Mouse (Mus musculus) kidney, embryonic 14.5 days (tissue): Measurements from ENCODE around the gene Sash1. TPM values are rescaled to one million over a fixed set of nuclear protein-coding genes. Genes with fewer than 3 reads are reported as not detected.

Experiments used
- ATAC-seq: fragments of 200-750 bp; cut with Nextera tagmentation; 2 replicates; pipeline ENCODE4 v1.8.0; 2017; ENCODE audit warnings: moderate number of reproducible peaks, mild to moderate bottlenecking, moderate TSS enrichment, moderate library complexity; ENCODE audit not compliant: low FRiP score, low TSS enrichment
- H3K27ac ChIP-seq: fragments of 300-500 bp; sonication (generic); 2 replicates; pipeline ENCODE4 v1.5.1; 2014; ENCODE audit warnings: low read depth, mild to moderate bottlenecking, low read length, moderate library complexity, mixed read lengths
- H3K27me3 ChIP-seq: fragments of 300-500 bp; sonication (generic); 2 replicates; pipeline ENCODE4 v1.6.1; 2014; ENCODE audit warnings: mild to moderate bottlenecking, low read length; ENCODE audit not compliant: control insufficient read depth, insufficient read depth
- H3K36me3 ChIP-seq: fragments of 300-500 bp; sonication (generic); 2 replicates; pipeline ENCODE4 v1.6.1; 2014; ENCODE audit warnings: low read length, mixed read lengths; ENCODE audit not compliant: control insufficient read depth, insufficient read depth
- H3K4me1 ChIP-seq: fragments of 300-500 bp; sonication (generic); 2 replicates; pipeline ENCODE4 v1.6.1; 2014; ENCODE audit warnings: low read length, mixed read lengths; ENCODE audit not compliant: control insufficient read depth, insufficient read depth
- H3K4me2 ChIP-seq: fragments of 300-500 bp; sonication (generic); replicated peaks from 2 replicates; pipeline ENCODE4 v1.6.1; 2014; ENCODE audit warnings: low read depth, mild to moderate bottlenecking, low read length
- H3K4me3 ChIP-seq: fragments of 300-500 bp; sonication (generic); 2 replicates; pipeline ENCODE4 v1.5.1; 2014; ENCODE audit warnings: mild to moderate bottlenecking, low read length
- H3K9ac ChIP-seq: fragments of 300-500 bp; sonication (generic); 2 replicates; pipeline ENCODE4 v1.6.1; 2014; ENCODE audit warnings: low read depth, mild to moderate bottlenecking, low read length, moderate library complexity
- H3K9me3 ChIP-seq: fragments of 300-500 bp; sonication (generic); 2 replicates; pipeline ENCODE4 v1.6.1; 2016; ENCODE audit warnings: low read length; ENCODE audit not compliant: control insufficient read depth
- WGBS: fragments of 180-500 bp; shearing (Covaris S2); extraction: QIAGEN DNeasy Blood & Tissue Kit; methylation state at CpG from one replicate; pipeline ENCODE4 v1.1.7; 2014; 5-methylcytosine and 5-hydroxymethylcytosine counted together
- polyA plus RNA-seq: library from polyadenylated mRNA; unstranded; fragments of >200 nt; fragmentation: Nextera tagmentation; extraction: Ambion mirVana; gene quantifications from 2 replicates; pipeline ENCODE4 v1.2.1, GENCODE M21; 2014

Sash1 gene
- polyA plus RNA-seq, 1 experiment from 2014 or later: 5.5 TPM

DNA sequence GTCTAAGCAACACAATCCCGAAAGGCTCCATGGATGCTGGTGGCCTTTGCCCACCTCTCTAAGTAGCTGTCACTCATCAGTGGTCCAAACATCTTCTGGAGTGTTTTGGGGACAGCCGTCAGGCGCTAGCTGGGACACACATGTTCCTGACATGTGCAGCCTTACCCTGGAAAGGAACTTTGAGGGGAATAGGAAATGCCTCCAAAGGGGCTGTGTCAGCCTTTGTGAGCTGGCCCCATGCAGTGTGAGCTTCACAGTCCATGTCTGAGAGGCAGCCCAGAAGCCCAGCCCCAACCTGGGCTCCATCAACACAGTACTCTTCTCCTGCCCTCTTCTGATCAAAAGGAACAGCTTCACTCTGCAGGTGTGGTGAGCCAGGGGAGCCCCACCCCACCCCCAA lies 132.5 kb downstream of the Sash1 start:
- H3K4me2 ChIP-seq: no peak overlapping the region
- 85% methylated on average over 3 of the region's 3 CpGs for WGBS

DNA sequence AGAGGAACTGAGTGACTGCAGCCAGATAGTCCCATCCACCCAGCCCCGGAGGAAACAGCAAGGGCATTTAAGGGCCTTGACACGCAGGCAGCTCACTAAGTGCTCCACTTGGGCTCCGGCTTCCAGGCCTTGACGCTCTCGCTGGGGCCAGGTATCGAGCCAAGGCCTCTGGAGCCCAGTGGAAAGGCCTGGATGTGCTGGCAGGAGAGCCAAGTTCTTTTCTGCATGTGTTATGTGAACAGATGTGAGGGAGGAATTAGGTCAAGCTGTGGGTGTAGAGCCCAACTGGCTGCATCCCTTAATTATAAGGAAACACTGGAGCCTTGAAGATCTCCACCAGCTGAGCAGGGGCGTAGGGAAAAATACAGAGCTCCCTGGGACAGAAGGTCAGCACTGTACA lies 133.4 kb downstream of the Sash1 start:
- peaks cover 8% of the 10 kb centered on the region; the same call in 1 of the 2 replicates for H3K4me1 ChIP-seq
- no peak overlapping the region for H3K4me2 ChIP-seq
- no peak overlapping the region for H3K9ac ChIP-seq
- peaks cover 12% of the 10 kb centered on the region; the same call in 1 of the 2 replicates for H3K36me3 ChIP-seq
- no peaks in the 10 kb centered on the region for H3K27me3 ChIP-seq
- H3K4me3 ChIP-seq: no peak overlapping the region
- WGBS: 75% methylated on average over 7 of the region's 7 CpGs
- no peak for ATAC-seq
- H3K9me3 ChIP-seq: no peaks in the 10 kb centered on the region
- H3K27ac ChIP-seq: no peak overlapping the region

More for the DNA sequence above, 132.5 kb downstream of the Sash1 start:
- Histone ChIP-seq H3K4me3 (no peak overlapping the region), H3K27me3 (no peaks in the 10 kb centered on the region), H3K4me1 (peaks cover 8% of the 10 kb centered on the region; the same call in 1 of the 2 replicates), H3K36me3 (peaks cover 12% of the 10 kb centered on the region; the same call in 1 of the 2 replicates), H3K27ac (no peak overlapping the region), H3K9me3 (no peaks in the 10 kb centered on the region), H3K9ac (no peak overlapping the region)
- ATAC-seq: no peak

DNA sequence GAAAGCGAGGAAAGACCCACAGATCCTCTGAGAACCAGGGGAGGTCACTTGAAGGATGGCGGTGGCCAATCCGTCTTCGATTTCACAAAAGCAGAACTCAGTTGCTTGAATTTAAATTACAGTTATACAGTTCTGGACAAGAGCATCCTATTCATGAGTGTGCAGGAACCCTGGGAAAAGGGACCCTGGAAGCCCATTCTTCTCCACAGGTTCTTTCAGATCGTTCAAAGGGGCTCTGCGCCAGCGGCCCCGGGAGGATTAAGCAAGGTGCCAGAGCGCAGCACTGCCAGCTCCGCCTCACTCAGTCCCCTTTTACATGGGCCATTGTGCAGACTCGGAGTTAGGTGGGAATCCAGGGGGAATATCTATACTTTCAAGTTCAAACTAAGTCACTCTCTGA lies 136.3 kb downstream of the Sash1 start:
- Histone ChIP-seq H3K4me2 (no peak overlapping the region), H3K27ac (no peak overlapping the region), H3K4me1 (no peaks in the 10 kb centered on the region; the same call in 1 of the 2 replicates), H3K36me3 (peaks cover 17% of the 10 kb centered on the region; the same call in 1 of the 2 replicates), H3K27me3 (no peaks in the 10 kb centered on the region), H3K4me3 (no peak overlapping the region), H3K9ac (no peak overlapping the region), H3K9me3 (no peaks in the 10 kb centered on the region)
- WGBS: 92% methylated on average over 11 of the region's 11 CpGs
- no peak for ATAC-seq

DNA sequence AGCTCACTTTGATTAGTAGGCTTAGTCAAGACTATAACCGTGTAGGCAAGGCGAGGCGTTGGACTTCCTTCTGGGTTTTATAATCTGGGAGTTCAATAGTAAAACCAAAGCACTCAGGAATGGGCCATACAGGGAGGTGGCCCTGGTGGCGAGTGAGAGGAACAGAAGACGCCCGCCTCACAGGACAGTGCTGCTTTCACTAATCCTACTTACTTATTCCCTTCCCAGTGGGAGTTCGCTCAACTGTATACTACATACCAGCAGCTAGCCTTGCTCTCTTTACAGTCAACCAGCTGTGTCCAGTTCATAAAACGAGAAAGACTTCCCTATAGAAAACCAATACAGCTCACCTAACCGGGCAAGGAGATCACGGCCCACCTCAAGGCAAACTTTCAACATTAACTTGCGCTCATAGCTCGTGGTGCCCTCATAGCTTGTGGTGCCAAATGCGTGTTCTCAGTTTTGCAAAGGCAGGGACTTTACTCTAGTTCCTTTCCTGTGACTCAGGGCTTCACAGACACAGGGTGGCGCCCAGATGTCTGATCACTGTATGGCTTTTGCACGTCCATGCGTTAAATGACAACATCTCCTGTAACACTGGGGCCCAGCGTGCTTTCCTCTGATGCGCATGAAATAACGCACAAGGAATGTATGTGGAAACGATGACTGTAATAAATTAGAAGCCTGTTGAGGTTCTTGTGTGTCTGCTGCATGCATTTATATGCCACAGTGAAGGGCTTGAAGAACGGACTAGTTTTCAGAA lies 138.2 kb downstream of the Sash1 start:
- ATAC-seq: peak; percentile 38; the same call in 1 of the 2 replicates
- Histone ChIP-seq H3K9me3 (no peaks in the 10 kb centered on the region), H3K4me2 (no peak overlapping the region), H3K9ac (no peak overlapping the region), H3K27ac (no peak overlapping the region), H3K27me3 (no peaks in the 10 kb centered on the region), H3K4me3 (no peak overlapping the region), H3K36me3 (peaks cover 21% of the 10 kb centered on the region; the same call in 1 of the 2 replicates), H3K4me1 (no peaks in the 10 kb centered on the region; the same call in 1 of the 2 replicates)
- 62% methylated on average over 21 of the region's 21 CpGs for WGBS

DNA sequence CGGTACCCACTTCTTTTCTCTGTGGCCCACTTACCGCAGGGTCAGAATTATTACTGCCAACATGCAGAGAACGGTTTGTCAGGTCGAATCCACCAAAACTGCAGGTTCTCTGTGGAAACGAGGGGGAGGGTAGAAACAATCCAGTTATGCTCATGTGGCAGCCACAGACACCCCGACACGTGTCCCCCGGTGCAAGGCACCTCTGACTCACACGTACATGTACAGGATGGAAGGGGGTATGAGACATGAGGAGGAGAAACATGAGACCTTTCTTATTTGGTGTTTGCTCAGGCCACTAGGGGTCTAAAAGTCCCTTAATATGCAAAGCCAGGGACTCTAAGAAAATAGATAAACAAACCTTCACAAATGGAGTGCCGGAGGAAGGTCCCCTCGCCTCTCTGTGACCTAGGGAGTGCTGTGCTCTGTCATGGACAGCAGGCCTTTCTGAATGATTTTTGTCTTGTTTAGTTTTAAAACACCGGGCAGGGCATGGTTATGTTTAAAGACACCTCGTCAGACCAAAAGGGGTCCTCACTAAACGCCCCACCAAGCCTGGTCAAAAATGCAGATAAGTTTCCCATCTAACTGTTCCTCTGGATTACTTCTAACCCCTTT lies 139.7 kb downstream of the Sash1 start:
- no peaks in the 10 kb centered on the region for H3K27me3 ChIP-seq
- no peak overlapping the region for H3K9ac ChIP-seq
- H3K4me3 ChIP-seq: no peak overlapping the region
- ATAC-seq: no peak
- no peak overlapping the region for H3K27ac ChIP-seq
- WGBS: 59% methylated on average over 14 of the region's 14 CpGs
- H3K4me1 ChIP-seq: no peaks in the 10 kb centered on the region; the same call in 1 of the 2 replicates
- no peaks in the 10 kb centered on the region for H3K9me3 ChIP-seq
- no peak overlapping the region for H3K4me2 ChIP-seq
- H3K36me3 ChIP-seq: peaks cover 34% of the 10 kb centered on the region

DNA sequence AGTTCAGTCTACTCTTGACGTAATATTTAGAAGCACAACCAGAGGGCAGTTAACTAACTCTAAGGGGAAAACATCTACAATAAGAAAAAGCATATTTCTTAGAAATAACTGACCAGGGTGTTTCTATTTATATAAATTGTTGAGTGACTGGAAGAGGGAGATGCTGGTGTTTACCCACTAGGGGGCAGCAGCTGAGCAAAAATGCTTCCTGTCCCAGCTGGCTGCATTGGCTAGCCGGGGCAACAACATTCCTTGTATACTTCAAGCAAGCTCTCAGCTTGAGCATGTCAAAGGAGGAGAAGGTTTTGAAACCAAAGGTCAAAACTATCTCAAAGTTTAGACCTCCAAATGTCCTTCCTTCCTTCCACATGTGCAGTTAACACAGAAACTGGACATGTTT lies 143.0 kb downstream of the Sash1 start:
- H3K4me3 ChIP-seq: no peak overlapping the region
- H3K4me1 ChIP-seq: no peaks in the 10 kb centered on the region; the same call in 1 of the 2 replicates
- peaks cover 58% of the 10 kb centered on the region for H3K36me3 ChIP-seq
- no peaks in the 10 kb centered on the region for H3K9me3 ChIP-seq
- H3K27me3 ChIP-seq: no peaks in the 10 kb centered on the region
- no peak overlapping the region for H3K27ac ChIP-seq
- no peak overlapping the region for H3K9ac ChIP-seq
- no peak for ATAC-seq
- WGBS: 44% methylated on average over 2 of the region's 2 CpGs
- no peak overlapping the region for H3K4me2 ChIP-seq

DNA sequence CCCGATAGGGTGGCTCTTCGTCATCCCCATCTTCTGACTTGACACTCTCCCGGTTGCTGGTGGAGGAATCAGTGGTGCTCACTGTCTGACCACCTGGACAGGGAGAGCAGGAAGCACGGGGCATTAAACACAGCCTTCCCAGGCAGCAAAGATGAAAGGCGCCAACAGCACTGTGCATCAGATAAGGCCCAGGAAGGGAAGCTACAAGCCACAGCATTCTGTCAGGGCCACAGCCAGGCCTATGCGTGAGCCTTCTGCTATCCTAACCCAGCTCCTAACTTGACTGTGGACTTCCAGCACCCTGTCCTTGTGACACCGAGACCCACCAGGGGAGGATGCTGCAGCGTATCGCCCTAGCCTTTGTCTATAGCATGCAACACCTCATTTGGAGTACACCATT lies 144.4 kb downstream of the Sash1 start:
- Histone ChIP-seq H3K9me3 (no peaks in the 10 kb centered on the region), H3K4me3 (no peak overlapping the region), H3K4me1 (no peaks in the 10 kb centered on the region), H3K4me2 (no peak overlapping the region), H3K27me3 (no peaks in the 10 kb centered on the region), H3K36me3 (peaks cover 60% of the 10 kb centered on the region), H3K27ac (no peak overlapping the region), H3K9ac (no peak overlapping the region)
- no peak for ATAC-seq
- WGBS: 62% methylated on average over 9 of the region's 9 CpGs

DNA sequence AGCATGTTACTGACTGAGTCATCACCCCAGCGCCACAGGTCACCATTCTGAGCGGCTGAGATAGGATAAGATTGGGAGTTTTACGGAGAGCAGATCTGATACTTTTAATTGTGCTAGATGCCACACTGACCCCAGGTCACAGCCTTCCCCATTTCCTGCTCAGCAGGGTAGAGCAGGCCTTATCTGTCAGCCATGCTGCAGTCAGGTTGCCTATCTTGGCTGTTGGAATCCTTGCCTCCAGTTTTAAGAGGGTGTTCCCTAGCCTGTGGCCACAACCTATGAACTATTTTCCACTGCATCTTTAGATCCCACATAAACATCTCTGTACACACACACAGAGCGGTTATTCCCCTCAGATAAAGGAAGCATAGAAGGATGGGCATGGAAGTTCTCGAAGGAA lies 145.1 kb downstream of the Sash1 start:
- H3K36me3 ChIP-seq: peaks cover 57% of the 10 kb centered on the region
- ATAC-seq: no peak
- no peak overlapping the region for H3K9ac ChIP-seq

More for the DNA sequence above, 145.1 kb downstream of the Sash1 start:
- H3K4me2 ChIP-seq: no peak overlapping the region
- H3K4me1 ChIP-seq: no peaks in the 10 kb centered on the region
- no peaks in the 10 kb centered on the region for H3K9me3 ChIP-seq
- H3K27me3 ChIP-seq: no peaks in the 10 kb centered on the region
- no peak overlapping the region for H3K27ac ChIP-seq
- 79% methylated on average over 5 of the region's 5 CpGs for WGBS
- no peak overlapping the region for H3K4me3 ChIP-seq
